Mouse (Mus musculus) megakaryocyte-erythroid progenitor cell, adult 5 weeks (primary cell): ENCODE results near the gene Gm1604a. TPM values are rescaled to one million over a fixed set of nuclear protein-coding genes. Genes with fewer than 3 reads are reported as not detected.

ENCODE experiments used
- polyA plus RNA-seq: library from polyadenylated mRNA; stranded (reverse); fragments of >175 nt; gene quantifications from 2 replicates; pipeline ENCODE4 v1.2.3, GENCODE M21; 2012

The Gm1604a gene
- 22.3 and 32.0 TPM in 2 replicates for polyA plus RNA-seq

DNA sequence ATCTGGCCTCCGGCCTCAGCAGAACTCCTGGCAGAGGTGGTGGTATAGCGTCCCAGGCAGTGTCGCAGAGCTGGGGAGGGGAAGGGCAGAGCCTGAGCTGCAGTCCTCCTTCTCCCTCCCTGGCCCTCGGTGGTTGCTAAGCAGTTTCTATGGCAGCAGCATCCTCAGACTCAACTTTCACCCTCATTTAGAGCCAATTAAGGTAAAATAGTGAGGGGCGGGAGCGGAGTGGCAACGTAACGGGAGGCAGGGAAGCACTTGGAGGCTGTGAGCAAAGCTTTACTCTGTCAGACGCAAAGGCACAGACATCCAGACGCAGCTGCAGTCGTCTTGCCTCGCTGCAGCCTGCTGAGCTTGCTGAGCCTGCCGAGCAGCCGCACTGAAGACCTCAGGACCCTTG lies at the start of gene Gm1604a:
Gene Gm1604a (plus strand): TSS at position 312 of the 400 bp plus-strand sequence.

GRCm38 (mm10) chr17:6978287-6979248 lies 46.8 kb upstream of the Gm1604a start, which contains the start of gene Gm49721:
TSS of gene Gm49721 (plus strand) at chr17:6978904.

Other genes starting within 250 kb of the Gm1604a start
- gene Ezr, start 242.8 kb upstream of the Gm1604a start, polyA plus RNA-seq: 288 and 493 TPM in 2 replicates
- gene Rsph3b, start 76.9 kb upstream of the Gm1604a start, polyA plus RNA-seq: 53.8 and 57.6 TPM in 2 replicates
- gene Tagap1, start 64.4 kb upstream of the Gm1604a start, polyA plus RNA-seq: 9.3 and 9.6 TPM in 2 replicates
- 1,041 and 1,496 TPM in 2 replicates for gene Rnaset2b, start 54.9 kb upstream of the Gm1604a start, polyA plus RNA-seq
- gene Gm49721, start 46.7 kb upstream of the Gm1604a start, polyA plus RNA-seq: not detected in 2 replicates
- gene Rps6ka2, start 144.5 kb downstream of the Gm1604a start, polyA plus RNA-seq: 4.6 and 7.2 TPM in 2 replicates